Mouse (Mus musculus) limb, embryonic 14.5 days (tissue): Measurements from ENCODE around the gene Pde1c. TPM values are rescaled to one million over a fixed set of nuclear protein-coding genes. Genes with fewer than 3 reads are reported as not detected.

ENCODE experiments used
- ATAC-seq: fragments of 200-750 bp; cut with Nextera tagmentation; 2 replicates; pipeline ENCODE4 v1.8.0; 2017; ENCODE audit warnings: low read depth, moderate number of reproducible peaks, moderate TSS enrichment; ENCODE audit not compliant: low FRiP score
- DNase-seq: peaks from one replicate; pipeline ENCODE4 v3.0.0-alpha.2; 2015; ENCODE audit warnings: low spot score
- H3K27ac ChIP-seq: fragments of 300-500 bp; sonication (generic); replicated peaks from 2 replicates; pipeline ENCODE4 v1.5.1; 2014; ENCODE audit warnings: low read depth, mild to moderate bottlenecking, low read length, moderate library complexity, mixed read lengths
- H3K27me3 ChIP-seq: fragments of 300-500 bp; sonication (generic); 2 replicates; pipeline ENCODE4 v1.6.1; 2014; ENCODE audit warnings: low read length, mixed read lengths; ENCODE audit not compliant: control insufficient read depth, insufficient read depth
- H3K36me3 ChIP-seq: fragments of 300-500 bp; sonication (generic); 2 replicates; pipeline ENCODE4 v1.6.1; 2014; ENCODE audit warnings: mild to moderate bottlenecking, low read length, moderate library complexity, mixed read lengths; ENCODE audit not compliant: control insufficient read depth, insufficient read depth
- H3K4me1 ChIP-seq: fragments of 300-500 bp; sonication (generic); 2 replicates; pipeline ENCODE4 v1.6.1; 2014; ENCODE audit warnings: antibody characterized with exemption, low read length, mixed read lengths; ENCODE audit not compliant: control insufficient read depth, insufficient read depth
- H3K4me2 ChIP-seq: fragments of 300-500 bp; sonication (generic); replicated peaks from 2 replicates; pipeline ENCODE4 v1.6.1; 2014; ENCODE audit warnings: low read depth, mild to moderate bottlenecking, low read length, moderate library complexity; ENCODE audit not compliant: severe bottlenecking
- H3K4me3 ChIP-seq: fragments of 300-500 bp; sonication (generic); replicated peaks from 2 replicates; pipeline ENCODE4 v1.5.1; 2014; ENCODE audit warnings: low read length
- H3K9ac ChIP-seq: fragments of 300-500 bp; sonication (generic); 2 replicates; pipeline ENCODE4 v1.6.1; 2014; ENCODE audit warnings: mild to moderate bottlenecking, low read depth, low read length, moderate library complexity; ENCODE audit not compliant: severe bottlenecking
- H3K9me3 ChIP-seq: fragments of 300-500 bp; sonication (generic); 2 replicates; pipeline ENCODE4 v1.6.1; 2016; ENCODE audit warnings: low read length; ENCODE audit not compliant: control insufficient read depth
- POLR2A ChIP-seq: fragments of 200-500 bp; IDR thresholded peaks from 2 replicates; pipeline ENCODE4 v1.8.0; 2012; ENCODE audit warnings: inconsistent platforms, mild to moderate bottlenecking, moderate library complexity, borderline replicate concordance; ENCODE audit not compliant: insufficient read depth, insufficient read length; ENCODE audit errors: extremely low read depth
- WGBS: fragments of 180-500 bp; shearing (Covaris S2); extraction: QIAGEN DNeasy Blood & Tissue Kit; methylation state at CpG from one replicate; pipeline ENCODE4 v1.1.7; 2014; 5-methylcytosine and 5-hydroxymethylcytosine counted together
- polyA plus RNA-seq, 2 experiments: library from polyadenylated mRNA; depleted of rRNA in 1 of 2; stranded (reverse) in 1 of 2; unstranded in 1 of 2; fragments of >200 nt; fragmentation: Nextera tagmentation in 1 of 2; extraction: Ambion mirVana in 1 of 2; gene quantifications; 2 replicates each; pipeline versions ENCODE4 v1.2.1 to v1.2.3; 2012 to 2014

Pde1c gene
- polyA plus RNA-seq, 2 experiments, result 2.2 to 2.4 TPM

- H3K27me3 ChIP-seq, result no peaks in the 10 kb centered on the region
- no peaks in the 10 kb centered on the region for H3K36me3 ChIP-seq
- no peak for TF ChIP-seq POLR2A
- H3K9ac ChIP-seq, result no peak overlapping the region
- no peak overlapping the region for H3K4me2 ChIP-seq
- no peak overlapping the region for H3K4me3 ChIP-seq
- peak; percentile 5 for DNase-seq
- no peaks in the 10 kb centered on the region for H3K4me1 ChIP-seq
- no peak for ATAC-seq
- 92% methylated on average over 2 of the region's 2 CpGs for WGBS
- H3K27ac ChIP-seq, result no peak overlapping the region
- no peaks in the 10 kb centered on the region for H3K9me3 ChIP-seq
These were observed 262.8 kb downstream of the Pde1c start for GRCm38 (mm10) chr6:56306066-56306465.

GRCm38 (mm10) chr6:56292176-56292575, 276.7 kb downstream of the Pde1c start:
- Histone ChIP-seq H3K36me3 (no peaks in the 10 kb centered on the region), H3K4me3 (no peak overlapping the region), H3K4me1 (no peaks in the 10 kb centered on the region), H3K4me2 (no peak overlapping the region), H3K9me3 (no peaks in the 10 kb centered on the region), H3K27ac (no peak overlapping the region), H3K27me3 (no peaks in the 10 kb centered on the region), H3K9ac (no peak overlapping the region)
- no peak for TF ChIP-seq POLR2A
- DNase-seq (no peak), ATAC-seq (no peak)
- WGBS, result 82% methylated on average over 1 of the region's 1 CpGs

DNA sequence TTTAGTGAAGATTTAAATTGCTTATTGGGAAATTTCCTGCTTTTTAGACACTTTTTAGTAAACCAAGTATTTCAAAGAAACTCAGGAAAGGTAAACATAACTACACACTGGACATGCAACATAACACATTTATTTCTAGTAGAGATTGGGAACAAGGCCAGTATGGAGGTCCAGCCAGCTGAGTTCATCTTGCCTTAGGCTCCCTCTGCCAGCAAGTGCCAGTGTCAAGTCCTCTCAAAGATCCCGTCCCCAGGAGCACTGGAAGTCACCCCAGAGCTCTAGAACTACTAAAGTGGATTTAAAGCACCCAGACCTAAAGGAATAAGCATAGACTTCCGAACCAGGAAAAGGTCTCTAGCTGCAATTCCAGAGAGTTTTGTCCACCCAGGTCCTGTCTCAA, 279.6 kb downstream of the Pde1c start:
- Histone ChIP-seq H3K4me2 (no peak overlapping the region), H3K27ac (no peak overlapping the region), H3K27me3 (no peaks in the 10 kb centered on the region), H3K4me3 (no peak overlapping the region), H3K9me3 (no peaks in the 10 kb centered on the region), H3K36me3 (no peaks in the 10 kb centered on the region), H3K9ac (no peak overlapping the region), H3K4me1 (no peaks in the 10 kb centered on the region)
- DNase-seq (no peak), ATAC-seq (no peak)
- TF ChIP-seq POLR2A, result no peak
- WGBS, result 55% methylated on average over 2 of the region's 2 CpGs

GRCm38 (mm10) chr6:56284821-56285220, 284.1 kb downstream of the Pde1c start:
- H3K9ac ChIP-seq, result no peak overlapping the region
- WGBS, result 79% methylated on average over 4 of the region's 4 CpGs
- H3K9me3 ChIP-seq, result no peaks in the 10 kb centered on the region
- no peak overlapping the region for H3K4me3 ChIP-seq
- no peak for TF ChIP-seq POLR2A
- ATAC-seq (no peak), DNase-seq (no peak)
- H3K27ac ChIP-seq, result no peak overlapping the region
- no peaks in the 10 kb centered on the region for H3K4me1 ChIP-seq
- no peaks in the 10 kb centered on the region for H3K27me3 ChIP-seq
- H3K4me2 ChIP-seq, result no peak overlapping the region
- H3K36me3 ChIP-seq, result no peaks in the 10 kb centered on the region

DNA sequence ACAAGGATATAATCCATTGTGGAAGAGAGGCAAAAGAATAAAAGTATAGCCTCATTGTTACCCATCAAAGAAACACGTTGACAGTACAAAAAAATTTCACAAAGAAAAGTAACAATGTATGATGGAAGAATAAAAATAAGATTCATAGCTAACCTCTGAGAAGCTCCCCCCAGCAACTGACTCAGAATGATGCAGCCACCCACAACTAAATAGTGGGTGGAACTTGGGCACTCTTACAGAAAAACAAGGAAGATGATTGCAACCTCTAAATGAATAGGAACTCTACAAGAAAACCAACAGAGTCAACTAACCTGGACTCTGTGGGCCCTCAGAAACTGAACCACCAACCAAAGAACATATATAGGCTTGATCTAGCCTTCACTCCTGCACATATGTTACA, 293.4 kb downstream of the Pde1c start:
- H3K36me3 ChIP-seq, result no peaks in the 10 kb centered on the region
- ATAC-seq (no peak), DNase-seq (no peak)
- H3K9me3 ChIP-seq, result no peaks in the 10 kb centered on the region
- H3K27ac ChIP-seq, result no peak overlapping the region
- no peaks in the 10 kb centered on the region for H3K27me3 ChIP-seq
- no peaks in the 10 kb centered on the region for H3K4me1 ChIP-seq
- H3K9ac ChIP-seq, result no peak overlapping the region
- no peak overlapping the region for H3K4me2 ChIP-seq
- TF ChIP-seq POLR2A, result no peak
- no peak overlapping the region for H3K4me3 ChIP-seq
- 65% methylated on average over 1 of the region's 1 CpGs for WGBS

- Histone ChIP-seq H3K4me1 (no peaks in the 10 kb centered on the region), H3K9me3 (no peaks in the 10 kb centered on the region), H3K9ac (no peak overlapping the region), H3K27me3 (no peaks in the 10 kb centered on the region), H3K4me3 (no peak overlapping the region), H3K36me3 (no peaks in the 10 kb centered on the region), H3K27ac (no peak overlapping the region), H3K4me2 (no peak overlapping the region)
- ATAC-seq (no peak), DNase-seq (no peak)
- 63% methylated on average over 2 of the region's 2 CpGs for WGBS
- no peak for TF ChIP-seq POLR2A
These were observed 297.2 kb downstream of the Pde1c start for GRCm38 (mm10) chr6:56271741-56272140.
